Mouse (Mus musculus) left cerebral cortex, adult 6 months (tissue): ENCODE measurements around the gene Smpd4. TPM values are rescaled to one million over a fixed set of nuclear protein-coding genes. Genes with fewer than 3 reads are reported as not detected.

Source experiments
- long read RNA-seq, 2 experiments: library from polyadenylated mRNA; unstranded; transcript quantifications; one replicate each; pipeline ENCODE4 v2.0.0; 2019 to 2020
- polyA plus RNA-seq: library from polyadenylated mRNA; unstranded; fragments of <200 nt; fragmentation: Nextera tagmentation; gene quantifications from 2 replicates; pipeline ENCODE4 v1.2.3, GENCODE M21; 2021

The Smpd4 gene
- 9.7 and 13.4 TPM in 2 replicates for polyA plus RNA-seq
- long read RNA-seq, experiment 1, full-length matches to known transcripts: 11 of 45 reads
- long read RNA-seq, experiment 1, partial matches to known transcripts: 22 of 45 reads
- long read RNA-seq, experiment 1, other reads (novel, unspliced or antisense): 12 of 45 reads
- long read RNA-seq, experiment 2, full-length matches to known transcripts: 2 of 5 reads
- long read RNA-seq, experiment 2, partial matches to known transcripts: 2 of 5 reads
- long read RNA-seq, experiment 2, other reads (novel, unspliced or antisense): 1 of 5 reads

GRCm38 (mm10) chr16:17619198-17620105 is at the start of gene Smpd4:
TSS of gene Smpd4 (plus strand) at chr16:17619354.

GRCm38 (mm10) chr16:17583064-17583463 is 36.1 kb upstream of the Smpd4 start, which contains the start of gene Slc7a4:
TSS of gene Slc7a4 (minus strand) at chr16:17583214.

GRCm38 (mm10) chr16:17646310-17647114 is 27.4 kb downstream of the Smpd4 start, which contains the start of gene Ccdc74a:
TSS of gene Ccdc74a (plus strand) at chr16:17646470.

Other genes with a start within 250 kb of the Smpd4 start
- gene Snap29, start 213.4 kb upstream of the Smpd4 start, polyA plus RNA-seq: 6.3 and 7.3 TPM in 2 replicates
- gene Pi4ka, start 213.0 kb upstream of the Smpd4 start, polyA plus RNA-seq: 75.4 and 78.1 TPM in 2 replicates
- gene Crkl, start 167.4 kb upstream of the Smpd4 start, polyA plus RNA-seq: 19.6 and 24.1 TPM in 2 replicates
- gene Aifm3, start 129.7 kb upstream of the Smpd4 start, polyA plus RNA-seq: 27.3 and 28.4 TPM in 2 replicates
- 92.7 and 137 TPM in 2 replicates for gene Lztr1, start 110.7 kb upstream of the Smpd4 start, polyA plus RNA-seq
- 58.8 and 69.2 TPM in 2 replicates for gene Thap7, start 88.2 kb upstream of the Smpd4 start, polyA plus RNA-seq
- 0.68 and 1.0 TPM in 2 replicates for gene Lrrc74b, start 58.1 kb upstream of the Smpd4 start, polyA plus RNA-seq
- 1.1 and 1.3 TPM in 2 replicates for gene P2rx6, start 57.5 kb upstream of the Smpd4 start, polyA plus RNA-seq
- gene Slc7a4, start 36.1 kb upstream of the Smpd4 start, polyA plus RNA-seq: 61.6 and 101 TPM in 2 replicates
- 9.0 and 30.9 TPM in 2 replicates for gene Ccdc74a, start 27.1 kb downstream of the Smpd4 start, polyA plus RNA-seq
- 38.4 and 54.4 TPM in 2 replicates for gene Med15, start 113.5 kb downstream of the Smpd4 start, polyA plus RNA-seq
- gene Klhl22, start 140.3 kb downstream of the Smpd4 start, polyA plus RNA-seq: 75.3 and 87.1 TPM in 2 replicates
- 0.36 and 1.6 TPM in 2 replicates for gene Scarf2, start 177.9 kb downstream of the Smpd4 start, polyA plus RNA-seq
- 0.82 and 5.6 TPM in 2 replicates for gene B830017H08Rik, start 213.8 kb downstream of the Smpd4 start, polyA plus RNA-seq
- gene Car15, start 219.0 kb downstream of the Smpd4 start, polyA plus RNA-seq: 2.3 and 2.4 TPM in 2 replicates